Mouse (Mus musculus): Measurements from ENCODE around the gene Mid1. TPM values are rescaled to one million over a fixed set of nuclear protein-coding genes. Genes with fewer than 3 reads are reported as not detected.

Gene Mid1
- polyA plus RNA-seq, 2 experiments, result 12.5 to 17.3 TPM

DNA sequence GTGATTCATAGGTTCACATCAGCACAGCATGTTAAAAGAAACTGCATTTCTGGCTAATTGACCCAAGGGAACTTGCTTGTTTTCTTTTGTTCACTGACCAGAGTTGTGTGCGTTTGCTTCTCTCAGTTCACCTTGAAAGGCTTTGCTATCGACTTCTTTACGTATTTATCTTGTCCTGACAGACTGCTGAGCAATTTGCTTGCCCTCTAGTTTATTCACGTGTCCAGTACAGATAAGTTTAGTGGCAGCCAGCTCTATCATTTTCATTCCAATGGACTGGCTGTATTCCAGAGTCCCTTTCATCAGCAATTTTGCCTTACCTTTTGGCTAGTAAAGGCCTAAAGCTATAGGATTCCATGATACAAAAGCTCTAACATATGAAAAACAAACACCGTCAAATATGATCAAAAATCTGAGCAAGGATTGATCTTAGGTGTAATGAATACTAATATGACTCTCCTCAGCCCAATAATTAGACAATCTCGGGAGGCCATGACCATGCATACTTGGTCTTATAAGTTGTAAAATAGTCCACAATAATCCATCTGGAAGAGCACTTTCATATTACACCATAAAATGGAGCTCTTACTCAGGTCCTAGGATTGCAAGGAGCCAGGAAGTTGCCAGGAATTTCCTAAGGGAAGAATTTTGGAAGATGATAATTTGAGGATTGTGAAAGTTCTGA lies 7.4 kb downstream of the Mid1 start:
- H3K27me3 ChIP-seq (ENCODE audit: control insufficient read depth, insufficient read depth, low read length), result no peaks in the 10 kb centered on the region
- no peak for DNase-seq (ENCODE audit: low spot score)
- no peaks in the 10 kb centered on the region for H3K4me1 ChIP-seq (ENCODE audit: control insufficient read depth, insufficient read depth, low read length)
- H3K27ac ChIP-seq (replicated peaks; ENCODE audit: low read depth, low read length), result no peak overlapping the region
- H3K4me3 ChIP-seq (replicated peaks; ENCODE audit: low read length), result no peak overlapping the region
- no peak for TF ChIP-seq POLR2A (IDR thresholded peaks at IDR 0.05; ENCODE audit: borderline replicate concordance, extremely low read depth, insufficient read depth, insufficient read length)
- no peak overlapping the region for H3K9ac ChIP-seq (ENCODE audit: low read depth, low read length, severe bottlenecking)
- H3K9me3 ChIP-seq (ENCODE audit: control insufficient read depth, low read length), result no peaks in the 10 kb centered on the region
- WGBS, result 65% methylated on average over 6 of the region's 6 CpGs
- ATAC-seq (ENCODE audit: low FRiP score, low read depth), result no peak
- no peak overlapping the region for H3K4me2 ChIP-seq (replicated peaks; ENCODE audit: low read depth, low read length, severe bottlenecking)
- no peaks in the 10 kb centered on the region for H3K36me3 ChIP-seq (ENCODE audit: control insufficient read depth, insufficient read depth, low read length)

DNA sequence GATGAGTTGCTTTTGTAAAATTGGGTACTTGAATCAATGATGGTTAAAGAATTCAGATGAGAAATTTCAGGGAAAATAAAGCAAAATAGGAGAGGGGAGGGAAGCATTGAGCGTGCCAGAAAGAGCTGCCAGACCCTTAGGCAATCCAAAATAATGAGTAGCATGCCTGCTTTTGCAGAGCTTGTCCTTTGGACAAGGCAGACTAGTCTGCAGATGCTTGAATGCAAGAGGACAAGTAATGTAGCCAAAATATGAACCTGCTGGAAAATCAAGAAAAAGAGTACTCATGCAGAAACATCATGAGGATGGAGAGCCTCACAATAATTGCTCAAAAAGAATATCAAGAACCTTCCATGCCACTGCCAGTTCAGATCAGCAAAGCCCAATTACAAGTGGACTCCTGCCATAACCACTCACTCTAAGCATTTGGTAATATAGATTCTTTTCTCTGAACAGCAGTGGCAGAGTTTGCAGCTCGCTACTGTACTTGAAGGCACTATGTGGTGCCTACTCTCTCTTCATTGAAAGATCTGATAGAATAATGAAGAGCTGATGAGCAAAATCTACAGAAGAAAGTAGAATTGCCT lies 19.1 kb downstream of the Mid1 start:
- ATAC-seq (ENCODE audit: low FRiP score, low read depth), result no peak
- WGBS, result 66% methylated on average over 2 of the region's 2 CpGs
- no peak overlapping the region for H3K4me3 ChIP-seq (replicated peaks; ENCODE audit: low read length)
- no peak for DNase-seq (ENCODE audit: low spot score)
- no peak overlapping the region for H3K27ac ChIP-seq (replicated peaks; ENCODE audit: low read depth, low read length)
- H3K4me2 ChIP-seq (replicated peaks; ENCODE audit: low read depth, low read length, severe bottlenecking), result no peak overlapping the region
- no peaks in the 10 kb centered on the region for H3K4me1 ChIP-seq (ENCODE audit: control insufficient read depth, insufficient read depth, low read length)
- no peak for TF ChIP-seq POLR2A (IDR thresholded peaks at IDR 0.05; ENCODE audit: borderline replicate concordance, extremely low read depth, insufficient read depth, insufficient read length)
- no peaks in the 10 kb centered on the region for H3K9me3 ChIP-seq (ENCODE audit: control insufficient read depth, low read length)
- no peaks in the 10 kb centered on the region for H3K36me3 ChIP-seq (ENCODE audit: control insufficient read depth, insufficient read depth, low read length)
- H3K9ac ChIP-seq (ENCODE audit: low read depth, low read length, severe bottlenecking), result no peak overlapping the region
- no peaks in the 10 kb centered on the region for H3K27me3 ChIP-seq (ENCODE audit: control insufficient read depth, insufficient read depth, low read length)

GRCm38 (mm10) chrX:169723511-169723910 lies 38.5 kb downstream of the Mid1 start:
- no peak for TF ChIP-seq POLR2A (IDR thresholded peaks at IDR 0.05; ENCODE audit: borderline replicate concordance, extremely low read depth, insufficient read depth, insufficient read length)
- Histone ChIP-seq H3K4me3 (replicated peaks; ENCODE audit: low read length) (no peak overlapping the region), H3K9ac (ENCODE audit: low read depth, low read length, severe bottlenecking) (no peak overlapping the region), H3K9me3 (ENCODE audit: control insufficient read depth, low read length) (no peaks in the 10 kb centered on the region), H3K4me2 (replicated peaks; ENCODE audit: low read depth, low read length, severe bottlenecking) (no peak overlapping the region), H3K27me3 (ENCODE audit: control insufficient read depth, insufficient read depth, low read length) (no peaks in the 10 kb centered on the region), H3K27ac (replicated peaks; ENCODE audit: low read depth, low read length) (no peak overlapping the region), H3K4me1 (ENCODE audit: control insufficient read depth, insufficient read depth, low read length) (no peaks in the 10 kb centered on the region), H3K36me3 (ENCODE audit: control insufficient read depth, insufficient read depth, low read length) (no peaks in the 10 kb centered on the region)
- no peak for DNase-seq (ENCODE audit: low spot score)
- no peak for ATAC-seq (ENCODE audit: low FRiP score, low read depth)
- 88% methylated on average over 1 of the region's 1 CpGs for WGBS

DNA sequence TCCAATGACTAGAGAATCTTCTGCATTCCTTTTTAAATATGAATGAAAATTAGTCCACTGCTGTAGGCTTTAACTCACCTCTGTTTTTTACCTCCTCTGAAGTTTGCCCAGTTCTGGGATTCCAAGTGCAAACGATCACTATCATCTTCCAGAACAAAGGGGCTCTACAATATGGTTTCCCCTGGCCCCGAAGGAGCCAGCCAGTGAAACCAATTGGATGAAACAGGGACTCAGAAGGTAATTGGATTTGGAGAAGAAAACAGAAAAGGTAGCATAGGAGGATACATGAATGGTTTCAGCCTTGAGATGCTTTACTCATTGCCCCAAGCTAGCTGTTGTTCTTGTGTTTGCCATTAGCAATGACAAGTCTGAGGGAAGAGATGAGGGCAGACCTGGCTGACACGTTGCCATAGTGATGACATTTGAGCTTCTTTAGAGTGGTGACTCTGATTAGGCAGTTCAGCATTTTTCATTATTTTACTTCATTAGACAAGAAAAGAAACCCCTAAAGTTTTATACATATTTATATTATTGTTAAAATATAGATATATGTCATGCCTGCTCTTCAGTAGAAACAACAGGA lies 50.5 kb downstream of the Mid1 start:
- H3K4me2 ChIP-seq (replicated peaks; ENCODE audit: low read depth, low read length, severe bottlenecking), result no peak overlapping the region
- no peak for TF ChIP-seq POLR2A (IDR thresholded peaks at IDR 0.05; ENCODE audit: borderline replicate concordance, extremely low read depth, insufficient read depth, insufficient read length)
- no peak for DNase-seq (ENCODE audit: low spot score)
- no peak overlapping the region for H3K4me3 ChIP-seq (replicated peaks; ENCODE audit: low read length)
- H3K27ac ChIP-seq (replicated peaks; ENCODE audit: low read depth, low read length), result no peak overlapping the region
- ATAC-seq (ENCODE audit: low FRiP score, low read depth), result no peak
- no peaks in the 10 kb centered on the region for H3K27me3 ChIP-seq (ENCODE audit: control insufficient read depth, insufficient read depth, low read length)
- no peak overlapping the region for H3K9ac ChIP-seq (ENCODE audit: low read depth, low read length, severe bottlenecking)
- WGBS, result 68% methylated on average over 3 of the region's 3 CpGs
- no peaks in the 10 kb centered on the region for H3K9me3 ChIP-seq (ENCODE audit: control insufficient read depth, low read length)
- no peaks in the 10 kb centered on the region for H3K36me3 ChIP-seq (ENCODE audit: control insufficient read depth, insufficient read depth, low read length)
- no peaks in the 10 kb centered on the region for H3K4me1 ChIP-seq (ENCODE audit: control insufficient read depth, insufficient read depth, low read length)

DNA sequence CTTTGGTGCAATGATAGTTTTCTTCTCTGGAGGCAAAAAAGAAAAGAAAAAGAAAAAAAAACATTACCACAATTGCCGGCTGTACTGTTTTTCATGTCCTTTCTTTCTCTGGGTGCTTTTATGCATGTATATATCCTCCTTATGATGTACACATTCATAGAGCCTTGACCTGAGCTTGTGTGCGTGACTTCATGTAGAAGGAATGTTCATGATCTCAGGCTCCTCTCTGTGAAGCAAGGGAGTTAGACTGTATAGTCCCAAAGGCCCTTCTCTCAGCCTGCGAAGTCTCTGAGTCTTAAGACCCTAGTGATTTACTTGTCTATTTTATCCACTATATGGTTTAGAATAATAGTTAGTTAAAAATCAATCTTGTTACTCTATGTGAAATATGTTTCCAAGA lies 73.0 kb downstream of the Mid1 start:
- TF ChIP-seq POLR2A (IDR thresholded peaks at IDR 0.05; ENCODE audit: borderline replicate concordance, extremely low read depth, insufficient read depth, insufficient read length), result no peak
- 67% methylated on average over 3 of the region's 3 CpGs for WGBS

More for the DNA sequence above, 73.0 kb downstream of the Mid1 start:
- Histone ChIP-seq H3K27me3 (ENCODE audit: control insufficient read depth, insufficient read depth, low read length) (no peaks in the 10 kb centered on the region), H3K27ac (replicated peaks; ENCODE audit: low read depth, low read length) (no peak overlapping the region), H3K4me1 (ENCODE audit: control insufficient read depth, insufficient read depth, low read length) (no peaks in the 10 kb centered on the region), H3K9ac (ENCODE audit: low read depth, low read length, severe bottlenecking) (no peak overlapping the region), H3K4me2 (replicated peaks; ENCODE audit: low read depth, low read length, severe bottlenecking) (no peak overlapping the region), H3K4me3 (replicated peaks; ENCODE audit: low read length) (no peak overlapping the region), H3K9me3 (ENCODE audit: control insufficient read depth, low read length) (no peaks in the 10 kb centered on the region), H3K36me3 (ENCODE audit: control insufficient read depth, insufficient read depth, low read length) (no peaks in the 10 kb centered on the region)
- DNase-seq (ENCODE audit: low spot score), result no peak
- ATAC-seq (ENCODE audit: low FRiP score, low read depth), result no peak
